ENCODE assay signal across 19 mouse cellular contexts in the genomic region with DNA sequence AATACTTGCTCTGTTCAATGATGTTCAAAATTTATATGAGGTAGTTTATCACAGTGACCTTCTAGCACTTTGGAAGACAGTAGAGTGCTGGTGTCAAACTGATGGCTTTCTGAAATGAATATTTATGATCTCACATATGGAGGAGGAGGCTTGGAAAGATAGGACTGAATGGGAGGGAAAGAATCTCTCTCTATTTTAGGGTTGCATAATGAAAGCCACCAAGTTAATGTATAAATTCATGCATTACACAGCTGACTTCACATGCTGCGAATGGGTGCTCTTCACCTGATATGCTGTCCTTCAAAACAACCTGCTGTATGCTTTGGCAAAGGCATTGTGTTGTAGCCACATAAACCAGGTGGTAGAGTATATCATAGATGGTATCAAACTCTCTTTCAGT. TPM values are rescaled to one million over a fixed set of nuclear protein-coding genes. Genes with fewer than 3 reads are reported as not detected.
A peak's percentile ranks its signal among the peaks of the same experiment; 100 is the strongest.
DNase-seq lines count a peak whose midpoint lies in the region; ATAC-seq and TF ChIP-seq lines count a peak whose summit lies in the region.
"Had no signal": no experiment of that assay in that cellular context is flagged by ENCODE, and none has a peak within 500 bp of the region (broad histone marks: within the 10 kb centered on the region; RNA-seq: fewer than 3 reads in every experiment).

No protein-coding gene starts in this region.

- intact Hi-C loops in left cerebral cortex, adult 2 months (cut with DNase I): no loop called here
- intact Hi-C loops in left cerebral cortex, postnatal 4 days (cut with DNase I): no loop called here

- ATAC-seq in frontal cortex, adult (ENCODE audit: low TSS enrichment): peak; percentile 92
- ATAC-seq: forebrain, embryonic 13.5 days; forebrain, embryonic 15.5 days; forebrain, postnatal 0 days had no signal

- DNase-seq in frontal cortex, postnatal 14 days (ENCODE audit: low spot score in 2 of 2): no peak
- DNase-seq in left cerebral cortex, adult 2 months (ENCODE audit: extremely low spot score in 1 of 2, low spot score in 2 of 2): no peak
- no peak for DNase-seq in left cerebral cortex, postnatal 4 days
- peak; percentile 50 for DNase-seq in telencephalon, adult 2 months (ENCODE audit: low read depth, low spot score)
- DNase-seq in layer of hippocampus, adult 11-12 months (ENCODE audit: low spot score): no peak
- DNase-seq: adrenal gland, adult 2 months; adrenal gland, postnatal 10 days; adrenal gland, postnatal 25 days; cerebellum, adult 18-20 months; cerebellum, adult 9-10 months; cerebellum, postnatal 10 days; cerebellum, postnatal 25 days; forebrain, postnatal 0 days had no signal

- no peak overlapping the region for H3K4me3 ChIP-seq in left cerebral cortex, adult 2 months
- H3K4me3 ChIP-seq: embryonic facial prominence, embryonic 10.5 days; embryonic facial prominence, embryonic 12.5 days; forebrain, embryonic 13.5 days; forebrain, embryonic 15.5 days had no signal

- TF ChIP-seq CTCF in left cerebral cortex, adult 2 months (IDR thresholded peaks at IDR 0.05): no peak

- H3K27ac ChIP-seq in left cerebral cortex, adult 2 months: peak overlapping the region; percentile 77
- H3K27ac ChIP-seq: embryonic facial prominence, embryonic 10.5 days; embryonic facial prominence, embryonic 12.5 days; forebrain, embryonic 13.5 days; forebrain, embryonic 15.5 days had no signal

RNA-seq across cellular contexts. Expression of a gene that starts 44.6 kb away (rescaled TPM):
- 100 to 1,000 TPM; 185 to 192 TPM for total RNA-seq in left cerebral cortex, adult 2 months (2021)
- 100 to 1,000 TPM; 122 to 131 TPM for total RNA-seq in left cerebral cortex, postnatal 4 days (2021)
- total RNA-seq: MEL had no signal
